In the genomic region with DNA sequence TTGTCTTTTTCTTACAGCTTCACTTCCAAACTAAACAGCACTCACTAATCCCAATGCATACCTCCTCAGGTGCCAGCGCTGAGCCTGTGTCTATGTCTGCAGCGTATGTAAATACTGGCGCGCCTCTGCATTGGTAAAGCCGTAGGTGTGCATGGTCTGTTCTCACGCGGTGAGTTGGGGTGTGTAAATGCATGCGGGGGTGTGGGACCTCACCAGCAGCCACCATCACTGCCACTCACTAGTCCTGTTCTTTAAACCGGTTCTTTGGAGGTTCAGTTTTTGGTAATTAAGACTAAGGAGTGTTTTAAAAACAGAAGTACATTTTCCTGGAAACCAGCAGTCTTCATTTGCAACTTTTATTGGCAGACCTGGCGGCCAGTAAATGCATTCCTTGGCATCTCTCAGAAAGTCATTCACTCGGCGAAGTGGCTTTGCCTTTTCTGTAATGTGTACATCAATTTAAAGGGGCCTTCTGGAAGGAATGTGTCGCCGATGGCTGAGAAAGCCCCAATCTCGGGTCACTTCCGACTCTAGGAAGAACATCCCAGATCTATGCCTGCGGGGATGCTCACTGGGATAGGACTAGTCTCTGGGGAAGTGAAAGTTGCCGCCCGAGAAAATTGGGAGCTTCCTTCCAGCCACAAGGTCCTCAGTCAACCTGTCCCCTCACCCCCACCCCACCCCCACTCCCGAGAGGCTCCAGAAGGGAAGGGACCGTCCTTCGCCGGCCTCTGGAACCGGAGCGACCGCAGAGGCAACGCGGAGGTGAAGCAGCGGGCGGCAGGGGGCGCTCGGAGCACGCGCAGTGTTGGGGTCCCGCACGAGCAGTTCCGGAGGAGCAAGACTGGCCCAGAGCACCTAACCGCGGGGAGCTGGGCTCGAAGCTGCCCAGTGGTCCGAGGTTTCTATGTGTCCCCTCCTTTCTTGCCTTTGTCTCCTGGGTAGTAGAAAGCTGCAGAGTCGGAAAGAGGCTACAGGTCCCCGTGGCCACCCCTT, we compare ENCODE assay signal across 8 mouse cellular contexts. TPM values are rescaled to one million over a fixed set of nuclear protein-coding genes. Genes with fewer than 3 reads are reported as not detected.
DNase-seq lines count a peak whose midpoint lies in the region; ATAC-seq lines count a peak whose summit lies in the region.

No protein-coding gene starts in this region.

- ATAC-seq in granulocyte monocyte progenitor cell, adult 5-6 weeks (replicated peaks; ENCODE audit: poor library complexity, severe bottlenecking): peak; percentile 88
- peak; percentile 81 for ATAC-seq in intestine, embryonic 16.5 days
- ATAC-seq in monocyte, adult 5-6 weeks (replicated peaks; ENCODE audit: insufficient number of reproducible peaks, low FRiP score, low TSS enrichment, poor library complexity, severe bottlenecking): no peak

- H3K4me3 ChIP-seq in intestine, embryonic 16.5 days (ENCODE audit: low read length): peak overlapping the region; percentile 40
- H3K4me3 ChIP-seq in midbrain, embryonic 10.5 days: peak overlapping the region; percentile 53

- intact Hi-C loops in left cerebral cortex, postnatal 4 days (cut with DNase I): loop anchor here (5.0 kb wide), 2 partner anchors 496 to 611 kb away; no protein-coding TSS in a partner anchor

- no peaks in the 10 kb centered on the region for H3K9me3 ChIP-seq in intestine, embryonic 16.5 days (ENCODE audit: control insufficient read depth, low read length)
- H3K9me3 ChIP-seq in midbrain, embryonic 10.5 days (replicated peaks): no peaks in the 10 kb centered on the region

- DNase-seq in adrenal gland, adult 2 months: peak; percentile 90
- DNase-seq in embryo, embryonic 11.5 days (ENCODE audit: low read depth, low spot score): peak; percentile 74
- peak; percentile 90 for DNase-seq in left cerebral cortex, postnatal 4 days
- peak; percentile 90 for DNase-seq in midbrain, embryonic 10.5 days (ENCODE audit: low spot score)
- DNase-seq in skeletal muscle tissue, adult 2 months (ENCODE audit: low read depth, low spot score): peak; percentile 43

- peaks cover 69% of the 10 kb centered on the region for H3K27me3 ChIP-seq in intestine, embryonic 16.5 days (replicated peaks; ENCODE audit: control insufficient read depth, insufficient read depth, low read length)
- H3K27me3 ChIP-seq in midbrain, embryonic 10.5 days (ENCODE audit: low read depth, poor library complexity, severe bottlenecking): peaks cover 86% of the 10 kb centered on the region

- 1% methylated on average over 42 of the region's 43 CpGs for WGBS in intestine, embryonic 16.5 days
- under 1% methylated on average over 43 of the region's 43 CpGs for WGBS in midbrain, embryonic 10.5 days

- peak overlapping the region; percentile 67 for H3K4me2 ChIP-seq in intestine, embryonic 16.5 days (ENCODE audit: low read depth, low read length)

- H3K36me3 ChIP-seq in intestine, embryonic 16.5 days (ENCODE audit: control insufficient read depth, insufficient read depth, low read length): no peaks in the 10 kb centered on the region
- H3K36me3 ChIP-seq in midbrain, embryonic 10.5 days: no peaks in the 10 kb centered on the region

- H3K4me1 ChIP-seq in intestine, embryonic 16.5 days (ENCODE audit: control insufficient read depth, insufficient read depth, low read length): peaks cover 12% of the 10 kb centered on the region; the same call in 1 of the 2 replicates
- peaks cover 32% of the 10 kb centered on the region for H3K4me1 ChIP-seq in midbrain, embryonic 10.5 days

- no peak overlapping the region for H3K27ac ChIP-seq in intestine, embryonic 16.5 days (ENCODE audit: low read length)
- no peak overlapping the region for H3K27ac ChIP-seq in midbrain, embryonic 10.5 days (replicated peaks)

- H3K9ac ChIP-seq in intestine, embryonic 16.5 days (ENCODE audit: low read depth, low read length): no peak overlapping the region

RNA-seq across cellular contexts. Expression of a gene that starts 5.6 kb away (rescaled TPM):
- 1 to 10 TPM; 6.6 to 7.3 TPM for total RNA-seq in adrenal gland, adult 2 months (2021)
- polyA plus RNA-seq in adrenal gland, adult 2 months (2012; rRNA removed): 10.9 and 11.3 TPM in 2 replicates
- total RNA-seq in granulocyte monocyte progenitor cell, adult 5-6 weeks (2014; fragmentation: Nextera tagmentation): not detected in 2 replicates
- not detected in 2 replicates for total RNA-seq in granulocyte monocyte progenitor cell, adult 5-6 weeks (2017)
- polyA plus RNA-seq in intestine, embryonic 16.5 days (2015; fragmentation: Nextera tagmentation; extraction: Ambion mirVana): 0.06 and 0.07 TPM in 2 replicates
- total RNA-seq in left cerebral cortex, postnatal 4 days (2021): 1 to 10 TPM; 8.5 TPM
- 2.1 and 2.2 TPM in 2 replicates for polyA plus RNA-seq in midbrain, embryonic 10.5 days (2016; fragmentation: Nextera tagmentation; extraction: Ambion mirVana)
- 0.10 TPM in 1 of 3 replicates, not detected in the others for total RNA-seq in monocyte, adult 5-6 weeks (2017)
